Mouse (Mus musculus) midbrain, embryonic 16.5 days (tissue): ENCODE results near the gene 1700014D04Rik. TPM values are rescaled to one million over a fixed set of nuclear protein-coding genes. Genes with fewer than 3 reads are reported as not detected.
"Not testable (repeated sequence)": the region's sequence is repeated elsewhere in the genome, so short reads cannot be mapped to it uniquely, and the experiment has no call there.

Experiments
- ATAC-seq: fragments of 200-750 bp; cut with Nextera tagmentation; 2 replicates; pipeline ENCODE4 v1.8.0; 2017; ENCODE audit warnings: moderate TSS enrichment
- H3K27ac ChIP-seq: fragments of 300-500 bp; sonication (generic); 2 replicates; pipeline ENCODE4 v1.5.1; 2014; ENCODE audit warnings: mild to moderate bottlenecking, low read length, mixed read lengths
- H3K27me3 ChIP-seq: fragments of 300-500 bp; sonication (generic); 2 replicates; pipeline ENCODE4 v1.6.1; 2014; ENCODE audit warnings: low read depth, low read length, mixed read lengths; ENCODE audit not compliant: control insufficient read depth, insufficient read depth
- H3K36me3 ChIP-seq: fragments of 300-500 bp; sonication (generic); 2 replicates; pipeline ENCODE4 v1.6.1; 2014; ENCODE audit warnings: mild to moderate bottlenecking, low read length, moderate library complexity, mixed read lengths; ENCODE audit not compliant: control insufficient read depth, insufficient read depth
- H3K4me1 ChIP-seq: fragments of 300-500 bp; sonication (generic); 2 replicates; pipeline ENCODE4 v1.6.1; 2014; ENCODE audit warnings: mild to moderate bottlenecking, low read length, mixed read lengths; ENCODE audit not compliant: control insufficient read depth, insufficient read depth
- H3K4me2 ChIP-seq: fragments of 300-500 bp; sonication (generic); 2 replicates; pipeline ENCODE4 v1.6.1; 2014; ENCODE audit warnings: mild to moderate bottlenecking, low read length, mixed read lengths
- H3K4me3 ChIP-seq: fragments of 300-500 bp; sonication (generic); 2 replicates; pipeline ENCODE4 v1.5.1; 2014; ENCODE audit warnings: low read depth, mild to moderate bottlenecking, low read length, moderate library complexity, mixed read lengths
- H3K9ac ChIP-seq: fragments of 300-500 bp; sonication (generic); 2 replicates; pipeline ENCODE4 v1.6.1; 2014; ENCODE audit warnings: low read depth, low read length, mixed read lengths
- H3K9me3 ChIP-seq: fragments of 300-500 bp; sonication (generic); replicated peaks from 2 replicates; pipeline ENCODE4 v1.6.1; 2014; ENCODE audit warnings: mild to moderate bottlenecking, low read length, mixed read lengths; ENCODE audit not compliant: control insufficient read depth, poor library complexity, severe bottlenecking
- WGBS: fragments of 180-500 bp; shearing (Covaris S2); extraction: QIAGEN DNeasy Blood & Tissue Kit; methylation state at CpG from one replicate; pipeline ENCODE4 v1.1.7; 2014; 5-methylcytosine and 5-hydroxymethylcytosine counted together
- polyA plus RNA-seq: library from polyadenylated mRNA; unstranded; fragments of >200 nt; fragmentation: Nextera tagmentation; extraction: Ambion mirVana; gene quantifications from 2 replicates; pipeline ENCODE4 v1.2.1, GENCODE M21; 2015

The 1700014D04Rik gene
- polyA plus RNA-seq, 1 experiment from 2014 or later, result 0.24 TPM

DNA sequence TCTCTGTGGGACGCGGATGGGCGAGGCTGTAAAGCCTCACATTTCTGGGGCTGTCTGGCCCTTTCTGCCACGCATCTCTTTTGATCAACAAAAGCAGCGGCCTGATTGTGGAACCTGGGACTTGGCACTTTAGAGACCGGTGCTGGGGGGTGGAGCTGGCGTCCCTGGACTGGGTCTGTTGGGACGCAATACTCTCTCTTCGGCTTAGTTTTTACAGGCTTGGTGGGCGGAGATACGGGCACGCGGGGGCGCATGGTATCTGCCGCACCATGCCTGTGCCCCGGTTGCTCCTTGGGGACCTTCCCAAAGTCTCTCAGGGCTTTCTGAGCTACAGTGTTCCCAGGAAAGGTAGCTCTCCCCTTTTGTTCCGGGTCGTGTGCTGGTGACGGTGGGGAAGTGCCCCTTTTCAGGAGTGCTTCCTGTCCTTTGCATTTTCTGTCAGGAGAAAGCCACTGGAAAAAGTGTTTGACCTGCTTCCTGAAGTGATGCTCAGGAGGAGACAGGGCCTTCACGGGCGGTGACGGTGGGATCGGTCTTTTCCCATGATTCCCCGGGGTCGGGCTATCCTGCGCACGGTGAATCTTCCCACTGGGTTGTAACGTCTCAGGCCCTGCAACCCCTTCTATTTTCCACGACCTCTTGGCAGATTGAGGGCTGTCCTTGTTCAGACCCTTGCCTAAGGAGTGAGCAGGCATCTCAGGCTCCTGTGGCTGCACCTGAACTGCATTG, 20.2 kb downstream of the 1700014D04Rik start:
- no peaks in the 10 kb centered on the region; the same call in 1 of the 2 replicates for H3K27me3 ChIP-seq
- no peak overlapping the region for H3K9ac ChIP-seq
- H3K4me1 ChIP-seq, result 0 out of 2 replicates have a peak, but pooled peaks cover 5% of the 10 kb centered on the region
- no peaks in the 10 kb centered on the region for H3K9me3 ChIP-seq
- WGBS, result 36% methylated on average over 29 of the region's 29 CpGs
- no peak for ATAC-seq
- no peak overlapping the region for H3K4me3 ChIP-seq
- no peaks in the 10 kb centered on the region for H3K36me3 ChIP-seq
- H3K4me2 ChIP-seq, result peak overlapping the region; percentile 49
- H3K27ac ChIP-seq, result no peak overlapping the region

- H3K4me1 ChIP-seq, H3K9me3 ChIP-seq, H3K27ac ChIP-seq, H3K27me3 ChIP-seq, H3K36me3 ChIP-seq, H3K9ac ChIP-seq, ATAC-seq, H3K4me2 ChIP-seq, H3K4me3 ChIP-seq: not testable (repeated sequence)
- WGBS, result 77% methylated on average over 1 of the region's 1 CpGs
Observed at GRCm38 (mm10) chr13:59722089-59722488, 24.5 kb downstream of the 1700014D04Rik start.

DNA sequence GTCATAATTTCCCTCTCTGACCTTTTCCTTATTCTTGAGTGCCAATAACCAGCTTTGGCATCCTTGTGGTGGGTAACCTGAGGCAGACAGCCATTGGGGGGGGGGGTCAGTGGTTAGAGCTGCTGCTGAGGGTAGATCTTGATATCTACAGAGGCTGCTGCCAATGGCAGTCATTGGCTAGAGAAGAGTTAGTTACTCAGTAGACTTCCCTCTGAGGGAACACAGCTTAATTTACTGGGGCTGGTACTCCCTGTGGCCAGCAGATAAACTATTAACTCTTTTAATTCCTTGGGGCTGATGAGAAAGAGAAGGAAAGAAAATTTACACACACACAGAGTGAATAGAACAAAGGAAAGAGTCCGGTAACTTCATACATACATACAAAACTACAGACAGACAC, 27.1 kb downstream of the 1700014D04Rik start:
- Histone ChIP-seq H3K4me3 (no peak overlapping the region), H3K9me3 (no peaks in the 10 kb centered on the region)
- WGBS, result 85% methylated on average over 1 of the region's 1 CpGs

GRCm38 (mm10) chr13:59718857-59719440, 27.6 kb downstream of the 1700014D04Rik start:
- 52% methylated on average over 6 of the region's 6 CpGs for WGBS

More for the DNA sequence above, 27.1 kb downstream of the 1700014D04Rik start:
- Histone ChIP-seq H3K27ac (no peak overlapping the region), H3K36me3 (no peaks in the 10 kb centered on the region), H3K4me2 (no peak overlapping the region), H3K4me1 (no peaks in the 10 kb centered on the region; the same call in 1 of the 2 replicates), H3K9ac (no peak overlapping the region), H3K27me3 (no peaks in the 10 kb centered on the region)
- no peak for ATAC-seq

GRCm38 (mm10) chr13:59713710-59714109, 32.8 kb downstream of the 1700014D04Rik start:
- Histone ChIP-seq H3K27ac (no peak overlapping the region), H3K9me3 (no peaks in the 10 kb centered on the region), H3K4me1 (no peaks in the 10 kb centered on the region), H3K9ac (no peak overlapping the region), H3K27me3 (no peaks in the 10 kb centered on the region), H3K4me2 (no peak overlapping the region), H3K4me3 (no peak overlapping the region), H3K36me3 (no peaks in the 10 kb centered on the region)
- 51% methylated on average over 3 of the region's 3 CpGs for WGBS
- no peak for ATAC-seq

More at GRCm38 (mm10) chr13:59718857-59719440, 27.6 kb downstream of the 1700014D04Rik start:
- not testable (repeated sequence) for H3K9me3 ChIP-seq, ATAC-seq, H3K4me2 ChIP-seq, H3K36me3 ChIP-seq, H3K4me1 ChIP-seq, H3K27me3 ChIP-seq, H3K4me3 ChIP-seq, H3K9ac ChIP-seq, H3K27ac ChIP-seq

GRCm38 (mm10) chr13:59711984-59712383, 34.6 kb downstream of the 1700014D04Rik start, which contains the start of gene Spata31d1b:
Gene Spata31d1b, plus strand, starts transcription at chr13:59712284.
- H3K9ac ChIP-seq, H3K4me1 ChIP-seq, H3K27me3 ChIP-seq, H3K4me2 ChIP-seq, H3K9me3 ChIP-seq, ATAC-seq, H3K4me3 ChIP-seq, H3K27ac ChIP-seq, H3K36me3 ChIP-seq: not testable (repeated sequence)
- 75% methylated on average over 3 of the region's 3 CpGs for WGBS

GRCm38 (mm10) chr13:59710230-59710629, 36.3 kb downstream of the 1700014D04Rik start, which contains the start of gene Spata31d1a:
Gene Spata31d1a, minus strand, starts transcription at chr13:59710330.
- Histone ChIP-seq H3K27me3 (no peaks in the 10 kb centered on the region), H3K4me1 (no peaks in the 10 kb centered on the region), H3K4me3 (no peak within 1 kb of the TSS), H3K36me3 (no peaks in the 10 kb centered on the region), H3K4me2 (no peak within 1 kb of the TSS), H3K27ac (no peak within 1 kb of the TSS), H3K9me3 (no peaks in the 10 kb centered on the region), H3K9ac (no peak within 1 kb of the TSS)
- no peak for ATAC-seq
- 93% methylated on average over 15 of the region's 15 CpGs for WGBS

GRCm38 (mm10) chr13:59704562-59704961, 42.0 kb downstream of the 1700014D04Rik start:
- no peaks in the 10 kb centered on the region for H3K27me3 ChIP-seq
- H3K36me3 ChIP-seq, result no peaks in the 10 kb centered on the region
- H3K4me2 ChIP-seq, result no peak overlapping the region
- no peak for ATAC-seq
- no peaks in the 10 kb centered on the region for H3K9me3 ChIP-seq
- no peak overlapping the region for H3K4me3 ChIP-seq
- H3K9ac ChIP-seq, result no peak overlapping the region
- no peaks in the 10 kb centered on the region for H3K4me1 ChIP-seq
- no peak overlapping the region for H3K27ac ChIP-seq
- 52% methylated on average over 12 of the region's 12 CpGs for WGBS

- Histone ChIP-seq H3K4me1 (no peaks in the 10 kb centered on the region), H3K27me3 (no peaks in the 10 kb centered on the region), H3K27ac (no peak overlapping the region), H3K4me3 (no peak overlapping the region), H3K36me3 (no peaks in the 10 kb centered on the region), H3K9me3 (no peaks in the 10 kb centered on the region), H3K4me2 (no peak overlapping the region), H3K9ac (no peak overlapping the region)
- WGBS, result 89% methylated on average over 12 of the region's 12 CpGs
- ATAC-seq, result no peak
Observed at GRCm38 (mm10) chr13:59703514-59703913, 43.0 kb downstream of the 1700014D04Rik start.
